Mouse (Mus musculus) layer of hippocampus, adult 9-10 months (tissue): ENCODE results near the gene Krt26.

Source experiments
- DNase-seq: peaks from one replicate; pipeline ENCODE4 v3.0.0; 2022; ENCODE audit warnings: low spot score

Gene Krt26

DNA sequence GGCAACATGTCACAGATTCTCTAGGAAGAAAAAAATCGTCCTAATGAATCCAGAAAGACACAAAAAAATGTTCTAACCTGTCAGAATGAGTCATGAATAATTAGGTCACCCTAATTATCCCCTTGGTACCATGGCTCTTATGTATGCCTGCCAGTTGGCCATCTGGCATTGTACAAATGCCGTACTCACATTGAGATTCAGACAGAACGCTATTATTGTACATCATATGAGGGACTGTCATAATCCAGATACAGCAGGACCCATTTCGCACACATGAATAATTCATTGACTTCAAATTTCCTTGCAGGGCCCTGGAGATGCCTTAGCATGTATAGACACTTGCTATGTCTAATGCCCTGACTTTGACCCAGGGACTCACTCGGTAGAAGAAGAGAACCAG lies 53.8 kb downstream of the Krt26 start:
- DNase-seq: no peak

GRCm38 (mm10) chr11:99283334-99283733 lies 54.4 kb downstream of the Krt26 start:
- no peak for DNase-seq

DNA sequence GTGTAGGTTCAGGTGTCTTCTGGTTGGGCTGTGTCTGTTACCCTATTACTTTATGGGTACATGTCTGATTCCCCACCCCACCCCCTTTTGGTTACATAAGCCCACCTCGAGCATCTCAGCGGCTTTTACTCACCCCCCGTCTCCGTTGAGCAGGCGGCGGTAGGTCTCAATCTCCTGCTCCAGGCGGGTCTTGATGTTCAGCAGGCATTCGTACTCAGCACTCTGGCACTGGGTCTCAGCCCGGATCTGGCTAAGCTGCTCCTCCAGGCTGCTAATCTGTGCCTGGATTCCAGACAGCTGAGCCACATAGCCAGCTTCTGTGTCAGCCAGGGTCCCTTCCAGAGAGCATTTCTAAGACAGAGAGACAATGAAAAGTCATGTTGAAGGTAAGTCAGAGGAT lies 56.6 kb downstream of the Krt26 start:
- no peak for DNase-seq

DNA sequence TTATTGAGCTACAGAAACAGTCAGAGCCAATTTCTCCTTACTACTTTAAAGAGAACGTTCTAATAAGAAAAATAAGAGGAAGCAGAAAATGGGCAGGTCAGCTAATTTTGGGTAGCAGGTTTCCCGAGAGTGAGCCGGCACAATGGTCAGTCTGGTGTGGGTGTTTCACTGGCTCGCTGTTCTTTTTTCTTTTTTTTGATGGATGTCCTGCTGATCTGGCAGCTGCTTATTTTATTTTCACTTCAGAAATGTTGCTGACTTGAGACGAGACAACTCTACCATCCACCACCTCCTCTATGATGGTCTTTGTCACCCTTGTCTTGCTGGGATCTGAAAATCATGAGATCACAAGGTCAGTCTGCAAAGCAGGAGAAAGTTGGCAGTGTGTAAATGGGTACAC lies 57.8 kb downstream of the Krt26 start:
- no peak for DNase-seq
